Mouse (Mus musculus) urinary bladder, postnatal 25 days (tissue): ENCODE results near the gene Ift22.
"Not testable (repeated sequence)": the region's sequence is repeated elsewhere in the genome, so short reads cannot be mapped to it uniquely, and the experiment has no call there.

Experiments used
- DNase-seq: peaks from one replicate; pipeline ENCODE4 v3.0.0; 2022; ENCODE audit warnings: low spot score

Gene Ift22

DNA sequence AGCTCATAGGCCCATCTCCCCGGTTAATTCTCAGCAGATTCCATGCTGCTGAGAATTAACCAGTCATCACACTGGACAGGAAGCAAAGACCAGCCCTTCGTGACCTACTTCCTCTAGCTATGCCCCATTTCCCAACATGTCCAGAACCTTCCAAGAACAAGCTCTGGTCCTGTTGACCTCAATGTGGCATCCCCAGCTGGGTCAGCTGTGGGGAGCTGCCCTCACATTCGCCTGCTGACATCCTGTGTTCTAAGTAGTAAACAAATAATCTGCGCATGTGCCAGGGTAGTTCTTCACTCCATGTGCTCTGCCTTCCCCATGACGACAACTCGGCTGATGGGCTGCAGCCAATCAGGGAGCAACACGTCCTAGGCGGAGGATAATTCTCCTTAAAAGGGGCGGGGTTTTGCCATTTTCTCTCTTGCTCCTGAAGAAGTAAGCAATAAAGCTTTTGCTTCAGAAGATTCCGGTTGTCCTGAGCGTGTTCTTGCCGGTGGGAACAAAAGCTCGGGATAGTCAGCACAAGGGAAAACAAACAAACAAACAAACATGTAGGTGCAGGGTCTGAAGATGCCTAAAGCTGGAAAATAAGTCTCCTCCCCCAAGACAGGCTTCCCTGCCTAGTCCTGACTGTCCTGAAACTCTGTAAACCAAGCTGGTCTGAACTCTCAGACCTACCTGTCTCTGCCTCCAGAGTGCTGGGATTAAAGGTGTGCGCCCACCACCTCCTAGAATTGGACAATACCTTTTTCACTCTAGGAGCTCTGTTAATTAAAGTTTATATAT is 41.8 kb downstream of the Ift22 start:
- not testable (repeated sequence) for DNase-seq

DNA sequence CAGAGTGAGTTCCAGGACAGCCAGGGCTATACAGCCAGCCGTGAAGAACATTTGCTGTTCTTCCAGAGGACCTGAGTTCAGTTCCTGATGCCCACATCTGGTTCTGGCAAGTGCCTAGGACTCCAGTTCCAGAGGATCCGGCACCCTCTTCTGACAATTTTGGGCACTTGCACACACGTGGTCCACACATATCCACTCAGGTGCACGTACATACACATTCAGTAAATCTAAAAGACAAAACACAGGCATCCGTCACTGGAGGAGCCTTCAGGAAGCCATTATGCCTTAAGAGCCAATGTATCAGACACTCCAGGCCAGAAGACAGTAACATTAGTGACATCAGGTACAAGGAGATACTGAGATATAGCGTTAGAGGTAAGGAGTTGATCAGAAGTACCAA is 42.6 kb downstream of the Ift22 start:
- DNase-seq = no peak

DNA sequence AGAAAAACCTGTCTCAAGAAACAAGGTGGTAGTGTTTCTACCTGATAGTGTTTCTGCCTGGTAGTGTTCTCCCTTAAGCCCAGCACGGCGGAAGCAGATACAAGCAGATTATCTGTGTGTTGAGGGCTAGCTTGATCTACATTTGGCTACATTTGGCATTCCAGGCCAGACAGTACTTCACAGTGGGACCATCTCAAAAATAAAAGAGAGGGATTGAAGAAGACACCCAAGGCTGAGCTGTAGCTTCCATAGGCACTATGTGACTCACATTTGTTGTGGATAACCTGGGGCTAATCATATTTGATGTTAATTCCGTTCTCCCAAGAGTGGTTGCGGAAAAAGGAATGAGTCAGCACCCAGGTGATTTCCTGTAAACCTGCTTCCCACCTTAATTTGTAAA is 44.2 kb downstream of the Ift22 start:
- DNase-seq = no peak

DNA sequence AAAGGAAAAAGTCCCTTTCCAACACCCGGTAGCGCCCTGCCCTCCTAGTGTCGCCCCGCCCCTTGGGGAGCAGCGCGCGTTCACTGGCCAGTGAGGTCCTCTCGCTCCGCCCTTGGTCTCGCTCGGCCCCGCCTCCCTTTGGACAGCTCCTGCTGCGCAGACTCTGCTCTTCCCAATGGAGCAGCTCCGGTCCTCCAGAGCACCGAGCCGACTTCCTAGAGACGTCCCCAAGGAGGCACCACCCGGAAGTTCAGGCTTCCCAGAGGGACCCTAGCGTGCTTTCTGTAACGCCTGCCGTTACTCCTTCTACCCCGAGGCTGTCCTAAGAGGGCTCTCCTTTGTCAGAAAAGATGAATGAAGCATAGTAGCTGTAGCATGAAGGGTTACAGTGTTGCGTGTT is 45.1 kb downstream of the Ift22 start, which contains the start of gene Fis1:
Fis1 (plus strand) TSS at position 261 of the 400 bp plus-strand sequence.
- DNase-seq = peak; percentile 91

DNA sequence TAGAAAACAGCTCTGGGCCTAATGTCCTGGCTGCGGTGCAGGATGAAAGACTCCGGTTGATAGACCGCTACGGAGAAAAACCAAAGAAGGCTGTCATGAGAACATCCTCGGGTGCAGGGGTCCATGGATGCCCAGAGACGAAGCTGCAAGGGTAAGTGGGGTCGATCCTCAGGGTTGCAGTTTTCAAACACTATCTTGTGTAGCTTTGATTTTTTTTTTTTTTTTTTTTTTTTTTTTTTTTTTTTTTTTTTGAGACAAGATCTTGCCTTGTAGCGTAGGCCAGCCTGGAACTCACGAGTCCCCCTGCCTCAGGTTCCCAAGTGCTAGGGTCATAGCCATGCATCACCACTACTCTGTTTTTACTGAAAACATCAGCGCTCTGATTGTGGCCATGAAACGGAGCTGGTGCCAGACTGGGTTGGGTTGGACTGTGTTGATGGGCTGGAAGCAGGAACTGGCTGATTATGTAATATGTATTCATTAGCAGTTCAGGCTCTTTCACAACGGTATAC is 45.5 kb downstream of the Ift22 start:
- peak; percentile 34 for DNase-seq

DNA sequence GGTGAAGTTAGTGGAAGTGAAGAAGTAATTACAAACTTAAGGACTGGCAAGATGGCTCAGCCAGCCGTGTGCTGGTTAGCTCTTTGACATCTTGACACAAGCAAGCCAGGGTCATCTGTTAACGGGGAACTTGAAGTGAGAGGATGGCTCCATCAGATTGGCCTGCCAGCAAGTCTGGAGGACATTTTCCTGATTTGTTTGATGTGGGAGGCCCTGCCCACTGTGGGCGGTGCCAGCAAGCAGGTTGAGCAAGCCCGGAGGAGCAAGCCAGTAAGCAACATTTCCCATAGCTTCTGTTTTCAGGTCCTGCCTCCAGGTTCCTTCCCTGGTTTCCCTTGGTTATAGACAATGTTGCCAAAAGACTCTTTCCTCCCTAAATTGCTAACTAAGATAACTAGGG is 47.7 kb downstream of the Ift22 start:
- DNase-seq = no peak

DNA sequence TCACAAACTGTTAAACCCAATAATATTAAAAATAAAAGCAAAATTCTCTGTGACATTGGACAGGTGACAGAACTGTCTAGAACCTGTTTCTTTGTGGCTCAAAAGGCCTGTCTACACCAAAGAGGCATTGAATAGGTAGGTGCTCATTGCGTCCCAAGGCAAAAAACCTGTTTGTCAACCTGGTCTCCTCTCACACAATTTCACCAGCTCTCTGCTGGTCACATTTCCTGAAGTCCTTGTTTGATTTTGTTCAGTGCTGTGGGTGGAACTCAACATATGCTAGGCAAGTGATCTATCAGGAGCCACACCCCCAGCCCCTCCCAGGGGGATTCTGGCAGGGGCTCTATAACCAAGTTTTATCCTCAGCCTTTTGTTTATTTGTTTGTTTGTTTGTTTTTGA is 49.3 kb downstream of the Ift22 start:
- no peak for DNase-seq

DNA sequence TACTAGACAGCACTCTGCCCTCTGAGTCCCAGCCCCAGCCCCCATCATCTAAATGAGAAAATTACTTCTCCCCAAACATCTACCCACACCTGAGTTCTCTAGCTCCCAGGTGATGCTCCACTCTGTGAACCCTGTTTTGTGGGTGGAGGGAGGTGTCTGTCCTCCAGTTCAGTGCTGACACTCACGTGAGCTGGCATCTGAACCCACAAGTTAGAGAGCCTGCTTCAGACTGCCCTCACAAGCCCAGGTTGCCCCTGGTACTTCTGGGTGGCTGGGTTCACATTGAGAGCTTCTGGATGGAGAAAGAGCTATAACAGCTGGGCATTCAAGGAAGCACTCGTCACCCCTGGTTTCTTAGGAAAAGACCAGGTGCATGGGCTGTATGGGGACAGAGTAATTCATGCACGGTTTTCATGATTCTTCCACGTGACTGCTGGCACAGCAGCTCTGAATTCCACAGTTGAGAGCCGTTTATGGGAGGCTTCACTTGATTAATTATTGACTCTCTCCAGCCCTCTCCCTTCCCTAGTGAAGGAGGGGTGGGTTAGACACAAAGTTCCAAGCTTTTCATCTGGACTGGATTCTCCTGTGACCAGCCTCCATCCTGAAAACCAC is 51.1 kb downstream of the Ift22 start:
- DNase-seq = no peak

DNA sequence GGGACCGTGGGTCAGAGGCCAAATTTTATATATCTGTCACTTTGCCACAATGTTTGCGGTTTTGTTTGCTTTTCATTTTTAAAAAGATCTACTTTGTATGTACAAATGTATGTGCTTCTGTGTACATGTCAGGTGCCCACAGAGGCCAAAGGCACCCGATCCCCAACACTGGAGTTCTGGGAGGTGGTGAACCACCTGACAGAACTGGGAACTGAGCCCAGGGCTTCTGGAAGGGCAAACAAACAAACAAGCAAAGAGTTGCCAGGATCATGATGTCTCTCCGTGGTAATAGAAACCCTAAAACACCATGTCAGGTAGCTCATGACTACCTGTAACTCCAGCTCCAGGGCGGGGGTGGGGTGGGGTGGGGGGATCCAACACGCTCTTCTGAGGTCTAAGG is 52.1 kb downstream of the Ift22 start:
- DNase-seq = no peak

DNA sequence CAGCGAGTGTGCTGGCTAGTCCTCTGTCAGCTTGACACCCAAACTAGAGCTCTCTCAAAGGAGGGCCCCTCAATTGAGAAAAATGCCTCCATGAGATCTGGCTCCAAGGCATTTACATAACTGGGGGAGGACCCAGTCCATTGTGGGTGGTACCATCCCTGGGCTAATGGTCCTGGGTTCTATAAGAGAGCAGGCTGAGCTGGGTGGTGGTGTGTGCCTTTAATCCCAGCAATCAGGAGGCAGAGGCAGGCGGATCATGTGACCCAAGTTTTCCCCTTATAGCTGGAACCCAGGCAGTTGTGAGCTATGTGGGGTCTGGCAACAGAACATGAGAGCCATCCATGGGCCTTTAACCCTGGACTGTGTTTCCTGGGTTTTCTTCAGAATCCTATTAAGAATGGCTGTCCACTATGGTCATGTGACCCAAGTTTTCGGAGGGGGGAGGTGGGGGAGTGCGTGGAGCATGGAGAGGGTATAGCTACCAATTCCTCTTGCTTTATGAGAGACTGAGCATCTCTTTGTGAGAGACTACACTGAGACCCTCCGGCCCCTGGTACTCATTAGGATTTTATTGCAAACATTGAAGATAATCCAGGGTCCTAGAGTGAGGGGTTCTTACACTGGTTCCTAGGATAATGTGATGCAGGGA is 53.5 kb downstream of the Ift22 start:
- DNase-seq = no peak

DNA sequence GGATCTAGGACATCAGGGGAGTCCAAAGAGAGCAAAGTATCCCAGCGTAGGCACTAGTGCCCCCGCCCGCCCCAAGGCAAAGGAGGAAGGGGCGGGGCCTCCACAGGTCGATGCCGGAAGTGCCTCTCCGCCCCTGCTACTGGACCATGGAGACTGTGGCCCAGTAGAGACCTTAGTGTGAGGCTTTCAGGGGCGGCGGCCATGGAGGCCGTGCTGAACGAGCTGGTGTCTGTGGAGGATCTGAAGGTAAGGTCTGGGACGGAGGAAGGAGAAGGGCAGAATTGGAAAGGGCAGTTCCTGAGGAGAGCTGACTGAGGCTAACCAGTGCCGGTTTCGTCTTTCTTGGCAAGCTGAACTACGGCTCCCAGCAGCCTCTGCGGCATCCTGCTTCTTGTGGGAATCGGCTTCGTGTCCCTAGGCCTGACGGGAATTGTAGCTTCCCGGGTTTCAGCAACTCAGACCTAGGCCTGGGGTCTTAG is 54.1 kb downstream of the Ift22 start:
- peak; percentile 77 for DNase-seq

DNA sequence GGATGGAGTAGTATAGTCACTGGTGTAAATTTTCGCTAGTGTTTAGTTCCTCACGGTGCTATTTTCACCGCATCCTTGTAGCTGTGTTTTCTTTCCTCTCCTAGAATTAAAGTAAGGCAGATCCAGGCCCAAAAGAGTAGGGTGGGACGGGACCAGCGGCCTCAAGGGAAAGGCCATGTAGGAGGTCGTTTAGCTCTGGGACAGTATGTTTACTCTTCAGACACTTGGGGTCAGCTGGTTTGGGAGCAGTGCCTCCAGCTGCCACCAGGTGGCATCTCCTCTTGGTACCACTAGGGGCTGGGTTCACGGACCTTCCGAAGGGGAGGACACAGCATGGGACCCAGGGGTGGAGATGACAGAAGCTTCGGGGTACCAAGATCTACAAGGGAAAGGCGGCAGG is 54.6 kb downstream of the Ift22 start:
- peak; percentile 72 for DNase-seq

DNA sequence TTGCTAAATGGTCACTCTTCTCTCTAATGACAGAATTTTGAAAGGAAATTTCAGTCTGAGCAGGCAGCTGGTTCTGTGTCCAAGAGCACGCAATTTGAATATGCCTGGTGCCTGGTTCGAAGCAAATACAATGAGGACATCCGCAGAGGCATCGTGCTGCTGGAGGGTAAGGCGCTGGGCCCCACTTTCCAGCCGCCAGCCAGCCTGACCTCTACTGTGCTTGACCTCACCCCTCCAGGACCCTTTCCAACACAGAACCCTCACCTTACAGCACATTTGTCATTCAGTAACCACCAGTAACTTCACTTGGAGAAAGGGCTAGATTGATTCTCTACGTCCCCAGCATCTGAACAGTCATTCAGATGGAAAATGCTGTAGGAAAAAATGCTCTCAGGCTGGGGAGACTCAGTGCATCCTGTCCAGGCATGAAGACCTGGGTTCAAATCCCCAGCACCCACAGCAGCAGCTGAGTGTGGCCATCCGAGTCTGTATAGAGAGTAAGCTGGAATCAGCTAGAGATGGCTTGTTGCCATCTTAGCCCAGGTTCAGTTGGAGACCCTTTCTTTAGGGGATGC is 55.1 kb downstream of the Ift22 start:
- no peak for DNase-seq
